Mouse (Mus musculus) liver, postnatal 0 days (tissue): ENCODE results near the gene Srpk2. TPM values are rescaled to one million over a fixed set of nuclear protein-coding genes. Genes with fewer than 3 reads are reported as not detected.

Source experiments
- ATAC-seq: fragments of 200-750 bp; cut with Nextera tagmentation; 2 replicates; pipeline ENCODE4 v1.8.0; 2017; ENCODE audit warnings: mild to moderate bottlenecking, moderate library complexity
- DNase-seq: peaks from one replicate; pipeline ENCODE4 v3.0.0-alpha.2; 2016
- H3K27ac ChIP-seq: fragments of 300-500 bp; sonication (generic); 2 replicates; pipeline ENCODE4 v1.5.1; 2014; ENCODE audit warnings: antibody characterized with exemption, moderate library complexity, mild to moderate bottlenecking, low read depth
- H3K27me3 ChIP-seq: fragments of 300-500 bp; sonication (generic); 2 replicates; pipeline ENCODE4 v1.6.1; 2014; ENCODE audit warnings: low read length, control low read depth, mixed read lengths; ENCODE audit not compliant: insufficient read depth
- H3K36me3 ChIP-seq: fragments of 300-500 bp; sonication (generic); replicated peaks from 2 replicates; pipeline ENCODE4 v1.6.1; 2014; ENCODE audit warnings: mild to moderate bottlenecking, control low read depth, low read length, moderate library complexity, mixed read lengths; ENCODE audit not compliant: insufficient read depth
- H3K4me1 ChIP-seq: fragments of 300-500 bp; sonication (generic); 2 replicates; pipeline ENCODE4 v1.6.1; 2014; ENCODE audit warnings: antibody characterized with exemption, mild to moderate bottlenecking, control low read depth; ENCODE audit not compliant: insufficient read depth
- H3K4me2 ChIP-seq: fragments of 300-500 bp; sonication (generic); 2 replicates; pipeline ENCODE4 v1.6.1; 2014; ENCODE audit warnings: low read depth, mild to moderate bottlenecking, low read length, moderate library complexity, mixed read lengths
- H3K4me3 ChIP-seq: fragments of 300-500 bp; sonication (generic); 2 replicates; pipeline ENCODE4 v1.5.1; 2014; ENCODE audit warnings: low read depth, low read length
- H3K9ac ChIP-seq: fragments of 300-500 bp; sonication (generic); replicated peaks from 2 replicates; pipeline ENCODE4 v1.6.1; 2014; ENCODE audit warnings: mild to moderate bottlenecking, moderate library complexity
- H3K9me3 ChIP-seq: fragments of 300-500 bp; sonication (generic); 2 replicates; pipeline ENCODE4 v1.6.1; 2016; ENCODE audit warnings: mild to moderate bottlenecking, control low read depth, low read length, mixed read lengths
- CTCF ChIP-seq: sonication (generic); IDR thresholded peaks from 2 replicates; pipeline ENCODE4 v1.5.1; 2016; ENCODE audit warnings: antibody characterized with exemption, low read depth
- EP300 ChIP-seq: IDR thresholded peaks from 2 replicates; pipeline ENCODE4 v1.6.1; 2016; ENCODE audit warnings: antibody characterized with exemption, low read depth, mild to moderate bottlenecking
- WGBS: fragments of 180-500 bp; shearing (Covaris S2); extraction: QIAGEN DNeasy Blood & Tissue Kit; methylation state at CpG from one replicate; pipeline ENCODE4 v1.1.7; 2014; ENCODE audit not compliant: insufficient replicate concordance; 5-methylcytosine and 5-hydroxymethylcytosine counted together
- polyA plus RNA-seq: library from polyadenylated mRNA; unstranded; fragments of >200 nt; fragmentation: Nextera tagmentation; extraction: Ambion mirVana; gene quantifications from 2 replicates; pipeline ENCODE4 v1.2.1, GENCODE M21; 2015

The Srpk2 gene
- polyA plus RNA-seq, 1 experiment from 2014 or later = 10.9 TPM

DNA sequence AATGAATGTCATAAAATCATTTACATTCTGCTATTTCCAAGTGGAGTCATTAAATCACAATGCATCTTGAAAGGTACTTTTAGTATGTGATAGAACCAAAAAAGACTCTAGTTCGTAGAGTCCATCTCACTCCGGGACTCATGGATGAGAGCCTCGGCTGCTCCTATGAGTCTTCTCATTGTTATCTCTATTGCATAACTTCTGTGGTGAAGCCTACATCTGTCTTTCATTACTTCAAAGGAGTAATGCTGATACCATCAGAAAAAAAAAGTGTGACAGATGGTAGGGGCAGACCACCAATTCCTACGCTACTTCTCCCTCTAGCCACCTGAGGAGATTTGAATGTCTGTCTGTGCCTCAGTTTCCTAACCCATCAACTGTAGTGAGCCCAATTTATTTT lies 986 bp downstream of the Srpk2 start:
- Histone ChIP-seq H3K36me3 (no peaks in the 10 kb centered on the region), H3K4me2 (no peak overlapping the region), H3K4me1 (no peaks in the 10 kb centered on the region), H3K4me3 (no peak overlapping the region), H3K27ac (no peak overlapping the region), H3K9ac (no peak overlapping the region), H3K27me3 (no peaks in the 10 kb centered on the region), H3K9me3 (no peaks in the 10 kb centered on the region)
- WGBS = 71% methylated on average over 4 of the region's 4 CpGs
- ATAC-seq (no peak), DNase-seq (no peak)
- TF ChIP-seq EP300 = no peak
- TF ChIP-seq CTCF = no peak

DNA sequence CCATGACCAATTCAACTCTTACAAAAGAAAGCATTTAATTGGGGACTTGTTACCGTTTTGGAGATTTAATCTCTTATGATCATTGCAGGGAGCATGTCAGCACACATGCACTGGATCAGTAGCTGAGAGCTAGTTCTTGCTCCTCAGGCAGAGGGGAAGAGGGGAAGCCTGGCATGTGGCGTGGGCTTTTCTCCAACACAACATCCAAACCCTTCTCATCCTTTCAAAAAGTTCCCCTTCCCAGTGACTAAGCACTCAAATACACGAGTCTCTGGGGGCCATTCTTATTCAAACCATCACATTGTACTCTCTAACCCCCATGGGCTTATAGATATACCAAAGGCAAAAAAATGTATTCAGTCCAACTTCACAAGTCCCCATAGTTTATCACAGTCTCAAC lies 5.4 kb downstream of the Srpk2 start:
- ATAC-seq = no peak

DNA sequence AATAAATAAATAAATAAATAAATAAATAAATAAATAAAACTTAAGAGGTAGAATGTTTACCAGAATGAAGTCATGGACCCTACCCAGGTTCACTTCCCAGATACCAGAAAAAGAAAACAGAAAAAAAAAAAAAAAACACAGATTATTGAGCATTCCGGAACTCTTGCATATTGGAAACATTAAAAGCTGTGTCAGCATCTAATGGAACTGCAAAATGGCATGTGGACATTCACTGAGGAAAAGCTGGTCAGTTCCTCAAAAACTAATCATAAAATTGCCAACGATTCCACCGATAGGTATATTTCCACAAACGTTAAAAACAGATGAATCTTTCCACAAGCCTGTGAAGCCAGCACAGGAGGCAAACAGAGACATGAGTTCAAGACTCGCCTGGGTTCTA lies 6.5 kb downstream of the Srpk2 start:
- ATAC-seq = no peak
- Histone ChIP-seq H3K27me3 (peaks cover 14% of the 10 kb centered on the region), H3K4me2 (no peak overlapping the region), H3K36me3 (no peaks in the 10 kb centered on the region), H3K27ac (no peak overlapping the region), H3K9me3 (no peaks in the 10 kb centered on the region), H3K4me1 (peaks cover 3% of the 10 kb centered on the region; the same call in 1 of the 2 replicates), H3K9ac (no peak overlapping the region), H3K4me3 (no peak overlapping the region)
- 86% methylated on average over 5 of the region's 5 CpGs for WGBS
- TF ChIP-seq CTCF = no peak
- no peak for TF ChIP-seq EP300
- no peak for DNase-seq

More for the DNA sequence above, 5.4 kb downstream of the Srpk2 start:
- H3K27ac ChIP-seq = no peak overlapping the region
- H3K9me3 ChIP-seq = no peaks in the 10 kb centered on the region
- H3K9ac ChIP-seq = no peak overlapping the region
- no peaks in the 10 kb centered on the region for H3K36me3 ChIP-seq
- H3K27me3 ChIP-seq = peaks cover 14% of the 10 kb centered on the region
- H3K4me1 ChIP-seq = peaks cover 3% of the 10 kb centered on the region; the same call in 1 of the 2 replicates
- no peak overlapping the region for H3K4me3 ChIP-seq
- WGBS = 51% methylated on average over 3 of the region's 3 CpGs
- no peak overlapping the region for H3K4me2 ChIP-seq
- TF ChIP-seq CTCF (no peak), EP300 (no peak)
- no peak for DNase-seq

DNA sequence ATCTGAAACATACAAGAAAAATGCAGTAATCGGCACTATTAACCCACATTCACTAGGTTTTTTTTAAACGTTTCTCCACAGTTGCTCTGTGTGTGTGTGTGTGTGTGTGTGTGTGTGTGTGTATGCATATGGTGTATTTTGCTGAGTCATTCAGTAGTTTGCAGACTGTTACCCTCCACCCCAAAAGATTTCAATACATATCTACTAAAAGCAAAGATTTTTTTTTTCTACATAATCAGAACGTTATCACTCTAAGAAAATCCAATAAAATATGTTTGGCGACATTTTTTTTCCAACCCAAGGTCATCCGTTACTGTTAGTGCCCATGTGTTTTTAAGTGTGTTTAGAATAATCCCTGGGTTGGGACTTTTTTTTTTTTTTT lies 7.4 kb downstream of the Srpk2 start:
- Histone ChIP-seq H3K27ac (no peak overlapping the region), H3K9me3 (no peaks in the 10 kb centered on the region), H3K4me3 (no peak overlapping the region), H3K9ac (no peak overlapping the region), H3K4me2 (no peak overlapping the region), H3K27me3 (peaks cover 14% of the 10 kb centered on the region), H3K4me1 (peaks cover 3% of the 10 kb centered on the region; the same call in 1 of the 2 replicates), H3K36me3 (no peaks in the 10 kb centered on the region)
- no peak for TF ChIP-seq EP300
- no peak for TF ChIP-seq CTCF
- ATAC-seq (no peak), DNase-seq (no peak)
- 68% methylated on average over 5 of the region's 5 CpGs for WGBS

DNA sequence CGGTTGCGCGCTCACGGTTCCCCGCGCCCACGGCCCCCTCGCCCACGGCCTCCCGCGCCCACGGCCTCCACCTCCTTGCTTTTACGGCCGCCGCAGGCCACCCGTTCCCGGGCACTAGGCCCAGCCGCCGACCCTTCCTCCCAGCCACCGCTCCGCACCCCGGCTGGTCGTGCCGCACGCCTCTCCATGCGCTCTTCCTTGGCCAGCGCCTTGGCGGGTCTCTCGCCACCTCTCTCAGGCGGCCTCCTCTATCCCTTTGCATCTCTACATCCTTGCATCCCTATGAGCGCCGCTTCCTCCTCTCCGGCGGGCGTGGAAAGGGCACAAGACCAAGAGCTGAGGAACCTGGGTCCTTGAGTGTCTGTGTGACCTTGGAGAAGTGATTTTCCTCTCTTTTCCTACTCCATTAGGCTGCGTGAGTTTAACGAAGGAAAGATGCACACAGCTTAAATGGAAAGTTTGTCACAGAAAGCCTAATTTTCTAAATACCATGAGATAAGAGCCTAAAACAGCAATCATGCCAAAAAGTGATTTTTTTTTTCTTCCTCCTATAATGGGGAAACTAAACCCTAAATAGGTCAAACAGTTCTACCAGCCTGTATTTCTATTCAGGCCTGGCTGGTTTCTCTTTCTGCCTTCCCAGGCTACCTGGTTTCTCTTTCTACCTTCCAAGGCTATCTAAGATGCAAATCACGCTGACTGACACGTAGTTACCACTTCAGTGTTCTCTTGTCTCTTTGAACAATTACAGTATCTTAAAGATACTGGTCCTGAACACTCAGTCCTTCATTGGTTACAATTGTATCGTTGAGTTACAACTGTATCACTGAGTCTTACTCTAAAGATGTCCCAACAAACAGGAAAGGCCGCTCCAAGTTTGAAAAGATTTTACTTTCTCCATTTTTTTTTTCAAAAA lies 8.0 kb downstream of the Srpk2 start:
- TF ChIP-seq CTCF (no peak), EP300 (no peak)
- peaks cover 3% of the 10 kb centered on the region; the same call in 1 of the 2 replicates for H3K4me1 ChIP-seq
- DNase-seq = no peak
- H3K4me2 ChIP-seq = peak overlapping the region; percentile 99
- WGBS = 17% methylated on average over 19 of the region's 41 CpGs
- no peak overlapping the region for H3K27ac ChIP-seq
- H3K9ac ChIP-seq = peak overlapping the region; percentile 61
- no peaks in the 10 kb centered on the region for H3K9me3 ChIP-seq
- ATAC-seq = peak; percentile 9; the same call in 1 of the 2 replicates
- H3K27me3 ChIP-seq = peaks cover 14% of the 10 kb centered on the region
- peak overlapping the region; percentile 79 for H3K4me3 ChIP-seq
- H3K36me3 ChIP-seq = no peaks in the 10 kb centered on the region

DNA sequence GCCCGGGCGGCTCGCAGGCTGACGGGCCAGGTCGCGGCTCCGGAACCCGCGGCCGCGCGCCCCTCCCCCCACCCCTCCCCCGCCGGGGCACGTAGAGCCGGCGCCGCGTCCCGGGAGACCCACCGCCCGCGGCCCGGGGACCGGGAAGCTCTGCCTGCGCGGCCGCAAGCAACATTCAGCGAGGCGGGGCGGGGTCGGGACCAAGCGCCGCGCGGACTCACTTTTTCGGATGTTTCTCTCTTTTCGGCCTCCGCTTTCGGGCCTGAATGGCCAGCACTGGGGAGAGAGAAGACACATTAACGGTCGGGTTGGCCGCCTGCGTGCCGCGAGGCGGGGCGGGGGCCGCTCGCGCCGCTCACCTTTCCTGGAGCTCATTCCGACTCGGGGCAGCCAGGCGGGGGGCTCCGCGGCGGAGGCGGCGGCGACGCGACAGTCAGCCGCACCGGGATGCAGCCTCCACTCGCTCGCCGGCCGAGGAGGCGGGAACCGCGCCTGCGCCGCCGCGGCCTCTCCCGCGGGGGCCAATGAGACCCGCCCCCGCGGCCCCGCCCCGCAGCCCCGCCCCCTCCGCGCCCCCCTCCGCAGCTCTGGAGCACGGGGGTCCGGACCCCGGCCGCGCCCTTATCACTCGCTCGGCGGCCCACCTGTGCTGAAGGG lies 8.8 kb downstream of the Srpk2 start:
- DNase-seq = peak; percentile 64

More for the DNA sequence above, 8.8 kb downstream of the Srpk2 start:
- Histone ChIP-seq H3K9me3 (no peaks in the 10 kb centered on the region), H3K4me3 (peak overlapping the region; percentile 79), H3K4me1 (peaks cover 3% of the 10 kb centered on the region; the same call in 1 of the 2 replicates), H3K27me3 (peaks cover 14% of the 10 kb centered on the region), H3K27ac (no peak overlapping the region), H3K4me2 (peak overlapping the region; percentile 99), H3K36me3 (no peaks in the 10 kb centered on the region), H3K9ac (peak overlapping the region; percentile 61)
- ATAC-seq = peak; percentile 80
- TF ChIP-seq EP300 (no peak), CTCF (no peak)
- under 1% methylated on average over 37 of the region's 95 CpGs for WGBS
